26 mouse cellular contexts compared by ENCODE assay signal in genomic region chr2:120447306-120447705, GRCm38 (mm10). TPM values are rescaled to one million over a fixed set of nuclear protein-coding genes. Genes with fewer than 3 reads are reported as not detected.
DNase-seq lines count a peak whose midpoint lies in the region; ATAC-seq and TF ChIP-seq lines count a peak whose summit lies in the region.
"Had no signal": no experiment of that assay in that cellular context is flagged by ENCODE, and none has a peak within 500 bp of the region (broad histone marks: within the 10 kb centered on the region; RNA-seq: fewer than 3 reads in every experiment).

No protein-coding gene starts in this region.

- in situ Hi-C loops in Patski (cut with MboI; ENCODE audit: low pct_unique_long_range_greater_than_20kb): no loop called here

- H3K27me3 ChIP-seq in Patski: no peaks in the 10 kb centered on the region
- H3K27me3 ChIP-seq: embryonic facial prominence, embryonic 13.5 days; hindbrain, embryonic 13.5 days; limb, embryonic 15.5 days; megakaryocyte, embryonic 14.5 days; neural tube, embryonic 12.5 days; stomach, embryonic 15.5 days had no signal

- intact Hi-C loops in left cerebral cortex, adult 2 months (cut with DNase I): no loop called here
- intact Hi-C loops in left cerebral cortex, postnatal 25 days (cut with DNase I): no loop called here

- peak; percentile 10; the same call in 1 of the 2 replicates for TF ChIP-seq CTCF in left cerebral cortex, adult 2 months (IDR thresholded peaks at IDR 0.05)
- TF ChIP-seq CTCF in Patski (IDR thresholded peaks at IDR 0.05): peak; percentile 38

- no peak overlapping the region for H3K27ac ChIP-seq in left cerebral cortex, adult 2 months
- H3K27ac ChIP-seq: embryonic facial prominence, embryonic 13.5 days; heart, embryonic 10.5 days; hindbrain, embryonic 13.5 days; limb, embryonic 15.5 days; neural tube, embryonic 12.5 days; stomach, embryonic 15.5 days had no signal

- POLR2A ChIA-PET in Patski (lab: Charles Lee): no interaction called here

- ATAC-seq in Patski: no peak
- ATAC-seq: forebrain, postnatal 0 days had no signal

- CTCF ChIA-PET in Patski (lab: Charles Lee): interaction anchor here (1.7 kb wide), 1 partner anchor 16 kb away, joined by 3 read pairs; no protein-coding TSS in a partner anchor

- H3K4me3 ChIP-seq in left cerebral cortex, adult 2 months: no peak overlapping the region
- H3K4me3 ChIP-seq: embryonic facial prominence, embryonic 13.5 days; heart, embryonic 10.5 days; hindbrain, embryonic 13.5 days; limb, embryonic 15.5 days; megakaryocyte, embryonic 14.5 days; neural tube, embryonic 12.5 days; stomach, embryonic 15.5 days had no signal

- DNase-seq in embryo, embryonic 10.5 days (ENCODE audit: low spot score): peak; percentile 3
- no peak for DNase-seq in embryo, embryonic 10 days (ENCODE audit: low spot score)
- DNase-seq in left cerebral cortex, adult 2 months (ENCODE audit: extremely low spot score in 1 of 2, low spot score in 2 of 2): no peak
- DNase-seq in left cerebral cortex, postnatal 25 days (ENCODE audit: low spot score in 2 of 2): no peak
- DNase-seq in 416B (ENCODE audit: low read depth): peak; percentile 57
- no peak for DNase-seq in Patski (ENCODE audit: low read depth, low spot score)
- no peak for DNase-seq in frontal cortex, postnatal 25 days (ENCODE audit: low spot score in 2 of 2)
- DNase-seq in frontal cortex, postnatal 10 days (ENCODE audit: low spot score in 2 of 2): no peak
- DNase-seq: adrenal gland, adult 8-10 months; cerebellum, adult 18-20 months; cerebellum, postnatal 36 days; forebrain, postnatal 0 days; gastrocnemius, postnatal 10 days; heart, postnatal 14 days; kidney, postnatal 14 days; layer of hippocampus, adult 9-11 months; lung, postnatal 10 days; spleen, adult 18-20 months had no signal

RNA-seq across cellular contexts. Expression of gene Capn3, which starts 8.5 kb away (rescaled TPM):
- total RNA-seq in left cerebral cortex, adult 2 months (2021): 1 to 10 TPM; 5.6 TPM
- 1 to 10 TPM; 5.8 to 6.7 TPM for total RNA-seq in left cerebral cortex, postnatal 25 days (2021)
- not detected for polyA plus RNA-seq in Patski (2021)
- polyA plus RNA-seq: G1E had no signal

RNA-seq across cellular contexts. Expression of gene Tmem87a, which starts 43.4 kb away (rescaled TPM):
- total RNA-seq in left cerebral cortex, adult 2 months (2021): 10 to 100 TPM; 40.9 to 42.2 TPM
- total RNA-seq in left cerebral cortex, postnatal 25 days (2021): 10 to 100 TPM; 41.3 to 44.4 TPM
- 33.7 TPM for polyA plus RNA-seq in Patski (2021)

RNA-seq across cellular contexts. Expression of gene Ganc, which starts 43.6 kb away (rescaled TPM):
- total RNA-seq in left cerebral cortex, adult 2 months (2021): 10 to 100 TPM; 11.6 to 13.9 TPM
- total RNA-seq in left cerebral cortex, postnatal 25 days (2021): 10 to 100 TPM; 12.6 to 15.7 TPM
- polyA plus RNA-seq in Patski (2021): 23.3 TPM

Comparison
In these comparisons a context has a peak if more than half of its experiments do, and no peak if none do; other contexts are left out.
1. DNase-seq: peak in embryo, embryonic 10.5 days (single experiment) and 416B (single experiment); none in embryo, embryonic 10 days (single experiment), left cerebral cortex, adult 2 months (0 of 2), left cerebral cortex, postnatal 25 days (0 of 2), Patski (single experiment), frontal cortex, postnatal 25 days (0 of 2) and frontal cortex, postnatal 10 days (0 of 2).